Mouse (Mus musculus): ENCODE data around the gene Lonp2. TPM values are rescaled to one million over a fixed set of nuclear protein-coding genes. Genes with fewer than 3 reads are reported as not detected.

Gene Lonp2
- polyA plus RNA-seq, 1 experiment from 2014 or later, result 50.3 TPM

DNA sequence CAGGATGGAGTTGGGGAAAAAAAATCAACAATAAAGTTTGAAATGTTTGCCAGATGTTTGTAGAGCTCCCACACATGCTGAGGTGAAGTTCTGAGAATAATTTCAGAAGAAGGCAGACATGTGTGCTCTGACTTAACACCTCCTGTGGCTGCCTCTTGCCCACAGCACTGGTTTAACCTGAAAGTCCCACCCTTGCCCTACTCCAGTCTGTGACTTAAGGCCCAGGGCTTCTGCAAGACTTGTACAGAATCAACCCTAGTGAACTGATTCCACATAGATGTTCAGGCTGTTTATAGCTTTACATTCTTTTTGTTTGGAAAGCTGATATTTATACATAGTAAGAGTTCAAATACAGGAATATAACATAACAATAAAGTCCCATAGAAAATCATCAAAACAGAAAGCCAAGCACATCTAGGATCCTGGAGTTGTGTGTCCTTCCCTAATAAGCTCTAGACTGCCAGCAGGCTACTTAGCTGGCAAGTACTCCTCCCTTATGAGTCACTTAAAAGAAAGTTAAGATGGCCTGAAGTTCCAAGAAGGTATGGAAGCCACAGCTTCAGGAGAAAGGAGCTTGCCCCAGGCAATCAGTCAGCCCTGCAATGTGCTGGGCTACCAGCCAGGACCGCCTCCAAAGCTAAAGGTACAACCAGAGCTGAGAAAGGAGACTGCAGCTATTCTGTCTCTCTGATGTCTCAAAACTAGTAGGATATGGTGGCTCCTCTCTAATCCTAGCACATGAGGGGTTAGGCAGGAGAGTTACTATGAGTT, 146.3 kb downstream of the Lonp2 start:
- no peak for ATAC-seq (replicated peaks; ENCODE audit: low FRiP score)
- Histone ChIP-seq H3K4me3 (ENCODE audit: low read depth, low read length) (no peak overlapping the region), H3K36me3 (ENCODE audit: control insufficient read depth, insufficient read depth, low read length) (no peaks in the 10 kb centered on the region), H3K9me3 (ENCODE audit: control insufficient read depth, low read length) (no peaks in the 10 kb centered on the region), H3K4me1 (replicated peaks; ENCODE audit: control insufficient read depth, insufficient read depth, low read length) (no peaks in the 10 kb centered on the region), H3K9ac (ENCODE audit: low read depth, low read length) (no peak overlapping the region), H3K27me3 (replicated peaks; ENCODE audit: control insufficient read depth, insufficient read depth, low read length) (no peaks in the 10 kb centered on the region; the same call in 1 of the 2 replicates), H3K4me2 (no peak overlapping the region), H3K27ac (ENCODE audit: low read depth, low read length) (no peak overlapping the region)
- DNase-seq (ENCODE audit: low spot score), result no peak
- WGBS, result 83% methylated on average over 1 of the region's 1 CpGs

Small RNA genes within 50 kb of the gene (microRNA-seq; reads per million reads assigned to microRNA genes)
- not detected for gene Gm44348 (ENCODE audit: borderline number of aligned reads)

Other genes with a start within 250 kb of the Lonp2 start
- gene Abcc12, start 43.4 kb upstream of the Lonp2 start, polyA plus RNA-seq (2014; fragmentation: Nextera tagmentation; extraction: Ambion mirVana), result not detected in 2 replicates
- gene Gm10638, start 121.7 kb downstream of the Lonp2 start, polyA plus RNA-seq (2014; fragmentation: Nextera tagmentation; extraction: Ambion mirVana), result 1.1 and 1.4 TPM in 2 replicates
- gene Siah1a, start 121.9 kb downstream of the Lonp2 start, polyA plus RNA-seq (2014; fragmentation: Nextera tagmentation; extraction: Ambion mirVana), result 26.7 and 28.0 TPM in 2 replicates